Comparison of ENCODE assay signal across 24 mouse cellular contexts in the genomic region with DNA sequence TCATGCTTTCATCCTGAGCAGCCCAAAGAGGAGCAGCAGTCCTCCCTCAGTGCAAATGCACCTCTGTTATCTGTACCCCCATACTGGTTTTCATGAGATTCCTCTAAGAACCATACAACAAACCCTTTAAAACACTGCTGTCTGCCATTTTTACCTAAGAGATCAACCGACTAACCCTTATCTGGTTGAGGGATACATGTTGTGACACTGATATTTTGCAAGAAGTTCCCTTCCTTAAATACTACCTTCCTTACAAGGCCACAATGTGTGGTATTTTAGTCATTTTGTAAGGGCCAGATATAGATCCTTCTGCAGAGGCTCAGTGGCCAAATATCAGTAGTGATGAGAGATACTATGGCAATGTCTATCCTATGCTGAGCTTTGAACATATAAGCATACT.
"Had no signal": no experiment of that assay in that cellular context is flagged by ENCODE, and none has a peak within 500 bp of the region (broad histone marks: within the 10 kb centered on the region; RNA-seq: fewer than 3 reads in every experiment).

No protein-coding gene starts in this region.

- DNase-seq: gastrocnemius, postnatal 14 days; gastrocnemius, postnatal 36 days; heart, adult 18-20 months; heart, postnatal 10 days; heart, postnatal 4 days; kidney, adult 18-20 months; kidney, adult 8-10 months; kidney, postnatal 10 days; kidney, postnatal 25 days; kidney, postnatal 4 days; left cerebral cortex, postnatal 4 days had no signal

- H3K27me3 ChIP-seq: heart, embryonic 12.5 days; hindbrain, embryonic 12.5 days; intestine, embryonic 15.5 days; limb, embryonic 13.5 days; limb, embryonic 15.5 days; liver, embryonic 12.5 days had no signal

- H3K4me3 ChIP-seq: heart, embryonic 10.5 days; heart, embryonic 12.5 days; hindbrain, embryonic 10.5 days; hindbrain, embryonic 12.5 days; intestine, embryonic 15.5 days; layer of hippocampus, adult 2 months; limb, embryonic 13.5 days; limb, embryonic 15.5 days; liver, embryonic 12.5 days had no signal

- H3K9ac ChIP-seq: heart, embryonic 12.5 days; hindbrain, embryonic 12.5 days; hindbrain, embryonic 14.5 days; intestine, embryonic 15.5 days; limb, embryonic 13.5 days; limb, embryonic 15.5 days; liver, embryonic 12.5 days had no signal

- ATAC-seq: hindbrain, embryonic 16.5 days; inflammation-experienced regulatory T-cells, adult 6 months; intestine, embryonic 15.5 days; intestine, postnatal 0 days; liver, embryonic 12.5 days had no signal

- H3K4me1 ChIP-seq: liver, embryonic 12.5 days had no signal

- H3K9me3 ChIP-seq: heart, embryonic 10.5 days; heart, embryonic 12.5 days; hindbrain, embryonic 10.5 days; hindbrain, embryonic 12.5 days; intestine, embryonic 15.5 days; limb, embryonic 13.5 days; limb, embryonic 15.5 days; liver, embryonic 12.5 days had no signal

- H3K27ac ChIP-seq: heart, embryonic 10.5 days; hindbrain, embryonic 10.5 days; hindbrain, embryonic 12.5 days; hindbrain, embryonic 14.5 days; intestine, embryonic 15.5 days; layer of hippocampus, adult 2 months; limb, embryonic 13.5 days; limb, embryonic 15.5 days; liver, embryonic 12.5 days had no signal

- H3K36me3 ChIP-seq: heart, embryonic 10.5 days; heart, embryonic 12.5 days; hindbrain, embryonic 10.5 days; hindbrain, embryonic 12.5 days; intestine, embryonic 15.5 days; limb, embryonic 13.5 days; limb, embryonic 15.5 days; liver, embryonic 12.5 days had no signal
